Mouse (Mus musculus) MEL (cell line): ENCODE measurements around the gene Exosc1. TPM values are rescaled to one million over a fixed set of nuclear protein-coding genes. Genes with fewer than 3 reads are reported as not detected.

Experiments
- DNase-seq: peaks from one replicate; pipeline ENCODE4 v3.0.0; 2011; ENCODE audit warnings: low read depth, low spot score
- H3K27ac ChIP-seq: 2 replicates; pipeline ENCODE4 v1.5.1; 2012; ENCODE audit warnings: low read depth, mild to moderate bottlenecking, control low read depth, low read length, moderate library complexity; ENCODE audit not compliant: control insufficient read depth
- H3K27me3 ChIP-seq, 2 experiments: fragments of 150-350 bp in 1 of 2; sonication (generic) in 1 of 2; 2 replicates each; pipeline ENCODE4 v1.6.1; 2012; ENCODE audit warnings: low read length in 2 of 2, mild to moderate bottlenecking in 2 of 2, improper control_type of control experiment in 1 of 2, moderate library complexity in 1 of 2; ENCODE audit not compliant: insufficient read depth in 2 of 2, control insufficient read depth in 1 of 2
- H3K36me3 ChIP-seq, 2 experiments: 2 replicates each; pipeline ENCODE4 v1.6.1; 2012 to 2014; ENCODE audit warnings: low read length in 2 of 2, improper control_type of control experiment in 1 of 2, inconsistent platforms in 1 of 2, mild to moderate bottlenecking in 1 of 2; ENCODE audit not compliant: insufficient read depth in 2 of 2, control insufficient read depth in 1 of 2
- H3K4me1 ChIP-seq, 2 experiments: fragments of 150-350 bp in 1 of 2; sonication (generic) in 1 of 2; 2 replicates each; pipeline ENCODE4 v1.6.1; 2012; ENCODE audit warnings: low read length in 2 of 2, improper control_type of control experiment in 1 of 2, mild to moderate bottlenecking in 1 of 2; ENCODE audit not compliant: insufficient read depth in 2 of 2, control insufficient read depth in 1 of 2
- H3K4me3 ChIP-seq, 2 experiments: fragments of 150-350 bp in 1 of 2; sonication (generic) in 1 of 2; 2 replicates each; pipeline ENCODE4 v1.5.1; 2012; ENCODE audit warnings: low read depth in 2 of 2, low read length in 2 of 2, mild to moderate bottlenecking in 2 of 2, moderate library complexity in 2 of 2, control low read depth in 1 of 2, improper control_type of control experiment in 1 of 2; ENCODE audit not compliant: control insufficient read depth in 1 of 2, insufficient read depth in 1 of 2
- H3K79me2 ChIP-seq: 2 replicates; pipeline ENCODE4 v1.6.1; 2012; ENCODE audit warnings: mild to moderate bottlenecking, low read length, moderate library complexity; ENCODE audit not compliant: control insufficient read depth, poor library complexity, insufficient read depth
- H3K9ac ChIP-seq: 2 replicates; pipeline ENCODE4 v1.6.1; 2012; ENCODE audit warnings: low read depth, mild to moderate bottlenecking, control low read depth, low read length, moderate library complexity; ENCODE audit not compliant: control insufficient read depth, poor library complexity, severe bottlenecking
- H3K9me3 ChIP-seq: fragments of 150-350 bp; sonication (generic); replicated peaks from 2 replicates; pipeline ENCODE4 v1.6.1; 2012; ENCODE audit warnings: mild to moderate bottlenecking, low read length, improper control_type of control experiment, moderate library complexity; ENCODE audit not compliant: insufficient read depth
- BHLHE40 ChIP-seq: IDR thresholded peaks from 2 replicates; pipeline ENCODE4 v1.6.1; 2012; ENCODE audit warnings: low read depth, mild to moderate bottlenecking, inconsistent platforms, low read length, improper control_type of control experiment, borderline replicate concordance
- CHD1 ChIP-seq: IDR thresholded peaks from 2 replicates; pipeline ENCODE4 v1.6.1; 2012; ENCODE audit warnings: low read depth, mild to moderate bottlenecking, inconsistent platforms, low read length, improper control_type of control experiment
- CHD2 ChIP-seq: IDR thresholded peaks from 2 replicates; pipeline ENCODE4 v1.6.1; 2011; ENCODE audit warnings: low read length, improper control_type of control experiment
- CTCF ChIP-seq, 3 experiments: IDR thresholded peaks in 2 of 3; conservative IDR thresholded peaks in 1 of 3; 2 replicates each; pipeline ENCODE4 v1.5.1; 2011 to 2012; ENCODE audit warnings: low read length in 3 of 3, low read depth in 2 of 3, mild to moderate bottlenecking in 2 of 3, improper control_type of control experiment in 1 of 3, inconsistent platforms in 1 of 3, mixed read lengths in 1 of 3, moderate library complexity in 1 of 3; ENCODE audit not compliant: control insufficient read depth in 1 of 3, insufficient read depth in 1 of 3, poor library complexity in 1 of 3, severe bottlenecking in 1 of 3
- E2F4 ChIP-seq: IDR thresholded peaks from 2 replicates; pipeline ENCODE4 v1.6.1; 2011; ENCODE audit warnings: low read depth, low read length, improper control_type of control experiment, borderline replicate concordance
- ELF1 ChIP-seq: IDR thresholded peaks from 2 replicates; pipeline ENCODE4 v1.6.1; 2014; ENCODE audit warnings: low read depth, mild to moderate bottlenecking, inconsistent platforms, low read length, improper control_type of control experiment, moderate library complexity
- EP300 ChIP-seq, 2 experiments: IDR thresholded peaks; 2 replicates each; pipeline ENCODE4 v1.6.1; 2011; ENCODE audit warnings: improper control_type of control experiment in 2 of 2, low read length in 2 of 2, low read depth in 1 of 2, mild to moderate bottlenecking in 1 of 2
- ETS1 ChIP-seq: IDR thresholded peaks from 2 replicates; pipeline ENCODE4 v1.6.1; 2012; ENCODE audit warnings: low read depth, mild to moderate bottlenecking, inconsistent platforms, low read length, improper control_type of control experiment, moderate library complexity
- GABPA ChIP-seq: IDR thresholded peaks from 2 replicates; pipeline ENCODE4 v1.6.1; 2012; ENCODE audit warnings: low read depth, mild to moderate bottlenecking, inconsistent platforms, low read length, improper control_type of control experiment, moderate library complexity
- GATA1 ChIP-seq: IDR thresholded peaks from 2 replicates; pipeline ENCODE4 v1.6.1; 2011; ENCODE audit warnings: low read depth, low read length, improper control_type of control experiment
- HCFC1 ChIP-seq: IDR thresholded peaks from 2 replicates; pipeline ENCODE4 v1.6.1; 2012; ENCODE audit warnings: low read depth, mild to moderate bottlenecking, inconsistent platforms, low read length, improper control_type of control experiment, moderate library complexity
- JUND ChIP-seq: IDR thresholded peaks from 2 replicates; pipeline ENCODE4 v1.6.1; 2011; ENCODE audit warnings: low read depth, mild to moderate bottlenecking, improper control_type of control experiment, low read length
- KAT2A ChIP-seq: conservative IDR thresholded peaks from 2 replicates; pipeline ENCODE4 v1.6.1; 2012; ENCODE audit warnings: low read depth, low read length, improper control_type of control experiment, inconsistent platforms
- MAFK ChIP-seq: IDR thresholded peaks from 2 replicates; pipeline ENCODE4 v1.6.1; 2011; ENCODE audit warnings: low read depth, mild to moderate bottlenecking, low read length, improper control_type of control experiment, borderline replicate concordance
- MAX ChIP-seq: IDR thresholded peaks from 2 replicates; pipeline ENCODE4 v1.6.1; 2011; ENCODE audit warnings: low read length, improper control_type of control experiment
- MAZ ChIP-seq: IDR thresholded peaks from 2 replicates; pipeline ENCODE4 v1.6.1; 2012; ENCODE audit warnings: low read depth, mild to moderate bottlenecking, inconsistent platforms, low read length, improper control_type of control experiment
- MEF2A ChIP-seq: IDR thresholded peaks from 2 replicates; pipeline ENCODE4 v1.6.1; 2014; ENCODE audit warnings: low read depth, mild to moderate bottlenecking, inconsistent platforms, low read length, improper control_type of control experiment; ENCODE audit not compliant: poor library complexity, insufficient replicate concordance, severe bottlenecking; ENCODE audit errors: extremely low read depth
- MXI1 ChIP-seq: IDR thresholded peaks from 2 replicates; pipeline ENCODE4 v1.6.1; 2011; ENCODE audit warnings: mild to moderate bottlenecking, low read depth, low read length, improper control_type of control experiment
- MYB ChIP-seq: IDR thresholded peaks from 2 replicates; pipeline ENCODE4 v1.6.1; 2011; ENCODE audit warnings: mild to moderate bottlenecking, low read depth, low read length, improper control_type of control experiment
- NELFE ChIP-seq: IDR thresholded peaks from 2 replicates; pipeline ENCODE4 v1.6.1; 2011; ENCODE audit warnings: low read depth, low read length, improper control_type of control experiment
- NRF1 ChIP-seq: IDR thresholded peaks from 2 replicates; pipeline ENCODE4 v1.6.1; 2014; ENCODE audit warnings: low read depth, mild to moderate bottlenecking, inconsistent platforms, low read length, improper control_type of control experiment, moderate library complexity; ENCODE audit not compliant: poor library complexity, insufficient read depth, severe bottlenecking
- POLR2A ChIP-seq, 2 experiments: IDR thresholded peaks; 2 replicates each; pipeline ENCODE4 v1.6.1; 2011 to 2012; ENCODE audit warnings: low read length in 2 of 2, mild to moderate bottlenecking in 2 of 2, control low read depth in 1 of 2, improper control_type of control experiment in 1 of 2, low read depth in 1 of 2, moderate library complexity in 1 of 2; ENCODE audit not compliant: control insufficient read depth in 1 of 2, insufficient read depth in 1 of 2, poor library complexity in 1 of 2
- POLR2AphosphoS2 ChIP-seq: IDR thresholded peaks from 2 replicates; pipeline ENCODE4 v1.6.1; 2011; ENCODE audit warnings: low read length, improper control_type of control experiment
- POLR2AphosphoS5 ChIP-seq: IDR thresholded peaks from 2 replicates; pipeline ENCODE4 v1.6.1; 2012; ENCODE audit warnings: low read depth, borderline replicate concordance, mild to moderate bottlenecking, inconsistent platforms, low read length, moderate library complexity, mixed read lengths
- RAD21 ChIP-seq: IDR thresholded peaks from 2 replicates; pipeline ENCODE4 v1.6.1; 2011; ENCODE audit warnings: mild to moderate bottlenecking, low read depth, low read length, improper control_type of control experiment
- SIN3A ChIP-seq: IDR thresholded peaks from 2 replicates; pipeline ENCODE4 v1.6.1; 2012; ENCODE audit warnings: low read length, improper control_type of control experiment, inconsistent platforms
- SMC3 ChIP-seq: IDR thresholded peaks from 2 replicates; pipeline ENCODE4 v1.6.1; 2011; ENCODE audit warnings: low read depth, low read length, improper control_type of control experiment
- TAL1 ChIP-seq: IDR thresholded peaks from 2 replicates; pipeline ENCODE4 v1.6.1; 2012; ENCODE audit warnings: mild to moderate bottlenecking, inconsistent platforms, low read length, moderate library complexity, mixed read lengths
- TBP ChIP-seq: IDR thresholded peaks from 2 replicates; pipeline ENCODE4 v1.8.0; 2011; ENCODE audit warnings: low read depth, low read length, improper control_type of control experiment
- UBTF ChIP-seq: IDR thresholded peaks from 2 replicates; pipeline ENCODE4 v1.6.1; 2012; ENCODE audit warnings: low read depth, mild to moderate bottlenecking, inconsistent platforms, low read length, improper control_type of control experiment, moderate library complexity, borderline replicate concordance; ENCODE audit not compliant: insufficient read depth
- USF1 ChIP-seq: IDR thresholded peaks from 2 replicates; pipeline ENCODE4 v1.6.1; 2014; ENCODE audit warnings: low read depth, mild to moderate bottlenecking, inconsistent platforms, low read length, improper control_type of control experiment, moderate library complexity
- ZC3H11A ChIP-seq: IDR thresholded peaks from 2 replicates; pipeline ENCODE4 v1.6.1; 2012; ENCODE audit warnings: low read depth, mild to moderate bottlenecking, inconsistent platforms, low read length, improper control_type of control experiment
- ZKSCAN1 ChIP-seq: IDR thresholded peaks from 2 replicates; pipeline ENCODE4 v1.6.1; 2012; ENCODE audit warnings: low read depth, mild to moderate bottlenecking, inconsistent platforms, low read length, improper control_type of control experiment, moderate library complexity
- ZMIZ1 ChIP-seq: IDR thresholded peaks from 2 replicates; pipeline ENCODE4 v1.6.1; 2012; ENCODE audit warnings: low read depth, mild to moderate bottlenecking, inconsistent platforms, low read length, improper control_type of control experiment, moderate library complexity
- ZNF384 ChIP-seq: IDR thresholded peaks from 2 replicates; pipeline ENCODE4 v1.6.1; 2012; ENCODE audit warnings: low read depth, mild to moderate bottlenecking, inconsistent platforms, low read length, improper control_type of control experiment
- polyA plus RNA-seq, 2 experiments: library from polyadenylated mRNA; stranded (reverse) in 1 of 2; unstranded in 1 of 2; fragments of >175 nt in 1 of 2; fragments of >200 nt in 1 of 2; gene quantifications; 2 replicates each; pipeline versions ENCODE4 v1.2.1 to v1.2.4; 2012; ENCODE audit warnings: low replicate concordance in 2 of 2, low read depth in 1 of 2; ENCODE audit not compliant: insufficient read length in 2 of 2, insufficient read depth in 1 of 2, missing spikeins in 1 of 2
- total RNA-seq: library from RNA; depleted of rRNA; stranded (reverse); fragments of 300-350 nt; gene quantifications from 2 replicates; pipeline ENCODE4 v1.2.3, GENCODE M21; 2012

The Exosc1 gene
- total and polyA plus RNA-seq, 3 experiments = 118 to 390 (median 162) TPM

DNA sequence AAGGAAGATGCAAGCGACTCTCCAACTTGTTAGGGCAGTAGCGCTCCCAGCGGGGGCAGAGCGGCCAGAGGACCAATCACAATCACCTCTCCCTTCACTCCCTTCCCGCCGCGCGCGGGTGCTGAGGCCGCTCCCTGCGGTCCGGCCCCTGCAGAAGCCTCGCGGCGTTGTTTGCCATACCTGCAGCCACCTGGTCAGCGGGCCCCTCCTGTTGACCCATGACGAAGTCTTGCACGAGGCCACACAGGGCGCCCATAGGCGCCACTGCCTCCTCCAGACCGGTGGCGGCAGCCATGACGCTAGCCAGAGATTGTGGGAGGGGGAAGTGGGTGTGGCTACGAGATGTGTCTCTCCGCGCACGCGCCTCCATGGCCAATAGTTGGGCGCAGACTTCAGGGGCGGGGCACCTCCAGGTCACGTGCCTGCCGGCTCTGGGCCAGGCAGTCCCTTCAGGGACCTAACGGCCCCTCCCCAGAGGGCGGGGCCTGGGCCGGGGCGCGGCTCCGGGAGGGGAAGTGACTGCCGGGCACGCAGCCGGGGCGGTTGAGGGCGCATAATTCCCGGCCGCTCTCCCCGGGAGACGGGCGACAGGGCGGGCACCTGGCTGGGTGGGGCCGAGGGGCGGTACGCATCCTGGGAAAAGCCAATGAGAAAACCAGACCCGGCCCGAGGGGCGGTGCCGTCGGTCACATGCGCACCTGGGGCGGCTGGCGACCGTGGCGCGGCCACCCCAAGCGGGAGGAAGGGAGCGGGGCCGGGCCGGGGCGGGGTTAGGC lies 47.8 kb upstream of the Exosc1 start, which contains the start of gene Mms19:
Gene Mms19, minus strand, starts transcription at position 339 of the 776 bp plus-strand sequence.
- no peaks in the 10 kb centered on the region for H3K9me3 ChIP-seq
- peaks cover 0 to 10% of the 10 kb centered on the region in 2 experiments; a peak in 2 of 4 replicates for H3K36me3 ChIP-seq
- peaks cover 0 to 5% of the 10 kb centered on the region in 2 experiments; a peak in 1 of 4 replicates for H3K4me1 ChIP-seq
- peak within 1 kb of the TSS; percentile 49 for H3K27ac ChIP-seq
- H3K9ac ChIP-seq = peak within 1 kb of the TSS; percentile 94
- H3K27me3 ChIP-seq = no peaks in the 10 kb centered on the region
- peak within 1 kb of the TSS; percentile 86 to 93 for H3K4me3 ChIP-seq
- peaks cover 26% of the 10 kb centered on the region for H3K79me2 ChIP-seq
- peak; percentile 100 for DNase-seq
- no peak for TF ChIP-seq ZNF384
- no peak for TF ChIP-seq JUND
- TF ChIP-seq TBP = peak; percentile 72
- TF ChIP-seq HCFC1 = peak; percentile 80
- peak; percentile 94 for TF ChIP-seq NELFE
- TF ChIP-seq MAFK = no peak
- TF ChIP-seq GABPA = no peak
- 0 out of 2 replicates have a peak, but pooled peaks have one; percentile 5 for TF ChIP-seq ETS1
- no peak for TF ChIP-seq POLR2AphosphoS5
- 0 out of 2 replicates have a peak, but pooled peaks have one; percentile 71 for TF ChIP-seq E2F4
- TF ChIP-seq CHD1 = no peak
- TF ChIP-seq POLR2A (IDR thresholded peaks at IDR 0.05; ENCODE audit: control insufficient read depth in 1 of 2, insufficient read depth in 1 of 2, low read depth in 1 of 2, low read length in 2 of 2, poor library complexity in 1 of 2) = peak; percentile 95 to 96
- no peak for TF ChIP-seq RAD21
- peak; percentile 86 for TF ChIP-seq NRF1
- no peak for TF ChIP-seq SMC3
- TF ChIP-seq MAZ = 0 out of 2 replicates have a peak, but pooled peaks have one; percentile 75
- no peak for TF ChIP-seq ZKSCAN1
- TF ChIP-seq BHLHE40 = peak; percentile 92
- TF ChIP-seq MEF2A = 0 out of 2 replicates have a peak, but pooled peaks have one; percentile 19
- TF ChIP-seq MXI1 = peak; percentile 61; the same call in 1 of the 2 replicates
- TF ChIP-seq UBTF = no peak
- TF ChIP-seq USF1 = peak; percentile 97
- TF ChIP-seq KAT2A = no peak; the same call in 1 of the 2 replicates
- no peak for TF ChIP-seq GATA1
- no peak for TF ChIP-seq ZC3H11A
- TF ChIP-seq EP300 (IDR thresholded peaks at IDR 0.05; ENCODE audit: low read depth in 1 of 2, low read length in 2 of 2) = no peak
- TF ChIP-seq SIN3A = peak; percentile 82
- TF ChIP-seq CHD2 = no peak
- TF ChIP-seq MYB = no peak
- peak; percentile 99 for TF ChIP-seq MAX
- TF ChIP-seq POLR2AphosphoS2 = peak; percentile 90
- peak; percentile 60; the same call in 1 of the 2 replicates for TF ChIP-seq ELF1
- TF ChIP-seq ZMIZ1 = peak; percentile 79
- 0 out of 6 replicates have a peak, but pooled peaks of 1 of the 3 experiments have one; percentile 3 for TF ChIP-seq CTCF (IDR thresholded peaks at IDR 0.05 in 2 of 3, conservative IDR thresholded peaks at IDR 0.05 in 1 of 3; ENCODE audit: control insufficient read depth in 1 of 3, insufficient read depth in 1 of 3, low read depth in 2 of 3, low read length in 3 of 3, poor library complexity in 1 of 3, severe bottlenecking in 1 of 3)
- TF ChIP-seq TAL1 = no peak
